Mouse (Mus musculus): ENCODE data around the gene Uimc1.

DNA sequence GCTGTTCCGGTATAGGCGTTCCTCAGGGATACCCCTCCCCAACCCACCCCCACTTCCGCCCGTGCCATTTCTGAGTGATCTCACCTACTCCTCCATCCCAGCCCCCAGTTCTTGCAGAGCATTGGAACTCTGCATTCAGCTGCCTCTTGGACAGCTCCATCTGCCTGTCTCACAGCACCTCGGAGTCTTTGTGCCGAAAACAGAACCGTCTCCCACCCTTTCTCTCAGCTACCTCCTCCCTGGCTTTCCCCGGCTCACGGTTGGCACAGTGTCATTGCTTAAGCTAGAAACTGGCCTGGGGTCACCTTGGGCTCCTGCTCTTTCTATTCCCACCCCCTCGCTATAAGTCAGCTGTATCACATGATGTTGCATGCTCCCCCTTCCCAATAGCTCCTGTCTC is 99.7 kb downstream of the Uimc1 start:
- TF ChIP-seq GATA1 (IDR thresholded peaks at IDR 0.05; ENCODE audit: borderline replicate concordance, low read length) (no peak), FLI1 (IDR thresholded peaks at IDR 0.05; ENCODE audit: low read length) (no peak)

All from megakaryocyte, embryonic 14.5 days (primary cell).